ENCODE assay signal across 8 mouse cellular contexts in the genomic region with DNA sequence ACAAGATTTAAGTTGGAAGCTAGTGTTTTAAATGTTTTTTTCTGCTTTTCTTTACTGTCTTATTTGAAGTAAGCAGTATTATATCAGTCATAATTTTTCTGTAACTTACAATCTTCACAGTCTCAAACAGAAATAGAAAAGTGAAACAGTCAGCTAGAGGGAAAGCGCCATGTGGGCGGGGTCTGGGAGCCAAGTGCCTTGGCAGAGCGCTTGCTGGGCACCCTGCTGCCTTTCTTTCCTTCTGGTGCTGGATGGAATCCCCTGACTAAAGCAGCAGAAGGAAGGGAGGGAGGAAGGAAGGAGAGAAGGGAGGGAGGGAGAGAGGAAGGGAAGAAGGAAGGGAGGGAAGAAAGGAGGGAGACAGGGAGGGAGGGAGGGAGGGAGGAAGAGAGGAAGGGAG. TPM values are rescaled to one million over a fixed set of nuclear protein-coding genes. Genes with fewer than 3 reads are reported as not detected.
DNase-seq lines count a peak whose midpoint lies in the region; TF ChIP-seq lines count a peak whose summit lies in the region.
"Not testable (repeated sequence)": the region's sequence is repeated elsewhere in the genome, so short reads cannot be mapped to it uniquely, and the experiment has no call there.

No protein-coding gene starts in this region.

- H3K27me3 ChIP-seq in heart, adult 2 months (ENCODE audit: control insufficient read depth, insufficient read depth, low read length) = not testable (repeated sequence)

- not testable (repeated sequence) for H3K27ac ChIP-seq in heart, adult 2 months

- TF ChIP-seq POLR2A in heart, adult 2 months (IDR thresholded peaks at IDR 0.05; ENCODE audit: insufficient read depth, low read depth, low read length) = not testable (repeated sequence)

- WGBS in heart, adult 2 months = 49% methylated on average over 3 of the region's 3 CpGs

- intact Hi-C loops in heart, adult 2 months (cut with DNase I) = not testable (repeated sequence)
- intact Hi-C loops in left cerebral cortex, postnatal 25 days (cut with DNase I) = loop anchor here (10.0 kb wide), 1 partner anchor 216 kb away; no protein-coding TSS in a partner anchor

- not testable (repeated sequence) for H3K4me3 ChIP-seq in heart, adult 2 months

- peak; percentile 43 for DNase-seq in adrenal gland, postnatal 25 days
- peak; percentile 80 for DNase-seq in cerebellum, adult 9-10 months
- peak; percentile 22 to 44 for DNase-seq in frontal cortex, postnatal 14 days (ENCODE audit: low spot score in 2 of 2)
- DNase-seq in heart, adult 2 months = peak; percentile 46 to 48
- peak; percentile 26 for DNase-seq in kidney, adult 9 months
- DNase-seq in left cerebral cortex, postnatal 25 days (ENCODE audit: low spot score in 2 of 2) = peak; percentile 41 to 85
- DNase-seq in ovary, postnatal 36 days (ENCODE audit: low spot score) = peak; percentile 34
- peak; percentile 30 for DNase-seq in thymus, postnatal 4 days

- TF ChIP-seq EP300 in heart, adult 2 months (IDR thresholded peaks at IDR 0.05; ENCODE audit: insufficient read depth, low read depth, low read length) = not testable (repeated sequence)

- not testable (repeated sequence) for TF ChIP-seq CTCF in heart, adult 2 months (IDR thresholded peaks at IDR 0.05)

- H3K9ac ChIP-seq in heart, adult 2 months (ENCODE audit: low read depth, low read length) = not testable (repeated sequence)

- H3K36me3 ChIP-seq in heart, adult 2 months (ENCODE audit: control insufficient read depth, insufficient read depth, low read length) = not testable (repeated sequence)

- H3K79me2 ChIP-seq in heart, adult 2 months (replicated peaks; ENCODE audit: control insufficient read depth, insufficient read depth, low read length) = not testable (repeated sequence)

- not testable (repeated sequence) for H3K4me1 ChIP-seq in heart, adult 2 months (ENCODE audit: control insufficient read depth, insufficient read depth, low read length)

RNA-seq across cellular contexts. Expression of gene Lrch3, which starts 25.4 kb away (rescaled TPM):
- total RNA-seq in adrenal gland, postnatal 25 days (2021) = 40.7 and 42.7 TPM in 2 replicates
- total RNA-seq in heart, adult 2 months (2021) = 10 to 100 TPM; 20.3 to 22.6 TPM
- 13.8 and 25.5 TPM in 2 replicates for polyA plus RNA-seq in heart, adult 2 months (2012; rRNA removed)
- total RNA-seq in left cerebral cortex, postnatal 25 days (2021) = 10 to 100 TPM; 31.5 to 36.0 TPM

Comparison
In these comparisons a context has a peak if more than half of its experiments do, and no peak if none do; other contexts are left out.
1. DNase-seq: peak in every context shown above with its lines; median percentile 80 in cerebellum, adult 9-10 months; 63 in left cerebral cortex, postnatal 25 days; 47 in heart, adult 2 months; 43 in adrenal gland, postnatal 25 days; 34 in ovary, postnatal 36 days; 33 in frontal cortex, postnatal 14 days; 30 in thymus, postnatal 4 days; 26 in kidney, adult 9 months.